Mouse (Mus musculus): ENCODE measurements around the gene Anxa10. TPM values are rescaled to one million over a fixed set of nuclear protein-coding genes. Genes with fewer than 3 reads are reported as not detected.

The Anxa10 gene
- polyA plus RNA-seq (2015; fragmentation: Nextera tagmentation; extraction: Ambion mirVana), result not detected in 2 replicates

GRCm38 (mm10) chr8:62123098-62123497 is at the start of gene Anxa10:
TSS of gene Anxa10 (minus strand) at chr8:62123150.
- Histone ChIP-seq H3K4me1 (replicated peaks) (no peaks in the 10 kb centered on the region), H3K9me3 (replicated peaks) (no peaks in the 10 kb centered on the region), H3K4me3 (no peak within 1 kb of the TSS), H3K9ac (no peak within 1 kb of the TSS), H3K4me2 (no peak within 1 kb of the TSS), H3K36me3 (no peaks in the 10 kb centered on the region), H3K27me3 (no peaks in the 10 kb centered on the region), H3K27ac (no peak within 1 kb of the TSS)
- WGBS, result 78% methylated on average over 2 of the region's 2 CpGs
- ATAC-seq (replicated peaks; ENCODE audit: insufficient number of reproducible peaks, insufficient read depth, low FRiP score, low read depth), result no peak

- H3K4me3 ChIP-seq, result no peak overlapping the region
- 74% methylated on average over 3 of the region's 3 CpGs for whole genome bisulfite sequencing
- no peak overlapping the region for H3K9ac ChIP-seq
- no peaks in the 10 kb centered on the region for H3K36me3 ChIP-seq
- no peak overlapping the region for H3K4me2 ChIP-seq
- H3K4me1 ChIP-seq (replicated peaks), result no peaks in the 10 kb centered on the region
- H3K27ac ChIP-seq, result no peak overlapping the region
- no peaks in the 10 kb centered on the region for H3K27me3 ChIP-seq
- no peak for ATAC-seq (replicated peaks; ENCODE audit: insufficient number of reproducible peaks, insufficient read depth, low FRiP score, low read depth)
- no peaks in the 10 kb centered on the region for H3K9me3 ChIP-seq (replicated peaks)
Measured at GRCm38 (mm10) chr8:62132662-62133366, 9.9 kb upstream of the Anxa10 start.

- Histone ChIP-seq H3K4me3 (no peak overlapping the region), H3K9ac (no peak overlapping the region), H3K9me3 (replicated peaks) (no peaks in the 10 kb centered on the region), H3K4me1 (replicated peaks) (no peaks in the 10 kb centered on the region), H3K36me3 (no peaks in the 10 kb centered on the region), H3K27ac (no peak overlapping the region), H3K4me2 (no peak overlapping the region), H3K27me3 (no peaks in the 10 kb centered on the region)
- 86% methylated on average over 2 of the region's 2 CpGs for WGBS
- no peak for ATAC-seq (replicated peaks; ENCODE audit: insufficient number of reproducible peaks, insufficient read depth, low FRiP score, low read depth)
Measured at GRCm38 (mm10) chr8:62097213-62097612, 25.7 kb downstream of the Anxa10 start.

GRCm38 (mm10) chr8:62081804-62082203 is 41.1 kb downstream of the Anxa10 start:
- ATAC-seq (replicated peaks; ENCODE audit: insufficient number of reproducible peaks, insufficient read depth, low FRiP score, low read depth), result no peak
- H3K4me1 ChIP-seq (replicated peaks), result no peaks in the 10 kb centered on the region
- H3K4me2 ChIP-seq, result no peak overlapping the region
- no peaks in the 10 kb centered on the region for H3K27me3 ChIP-seq
- no peaks in the 10 kb centered on the region for H3K9me3 ChIP-seq (replicated peaks)
- no peaks in the 10 kb centered on the region for H3K36me3 ChIP-seq
- WGBS, result 82% methylated on average over 2 of the region's 2 CpGs
- no peak overlapping the region for H3K4me3 ChIP-seq
- H3K27ac ChIP-seq, result no peak overlapping the region
- no peak overlapping the region for H3K9ac ChIP-seq

GRCm38 (mm10) chr8:62080195-62080802 is 42.7 kb downstream of the Anxa10 start:
- no peak for ATAC-seq (replicated peaks; ENCODE audit: insufficient number of reproducible peaks, insufficient read depth, low FRiP score, low read depth)
- H3K4me3 ChIP-seq, result no peak overlapping the region

GRCm38 (mm10) chr8:62068305-62068704 is 54.6 kb downstream of the Anxa10 start:
- no peak overlapping the region for H3K4me2 ChIP-seq
- H3K4me1 ChIP-seq (replicated peaks), result no peaks in the 10 kb centered on the region
- ATAC-seq (replicated peaks; ENCODE audit: insufficient number of reproducible peaks, insufficient read depth, low FRiP score, low read depth), result no peak
- H3K9me3 ChIP-seq (replicated peaks), result no peaks in the 10 kb centered on the region
- no peaks in the 10 kb centered on the region for H3K36me3 ChIP-seq
- no peaks in the 10 kb centered on the region for H3K27me3 ChIP-seq
- no peak overlapping the region for H3K27ac ChIP-seq
- no peak overlapping the region for H3K9ac ChIP-seq
- no peak overlapping the region for H3K4me3 ChIP-seq

More at GRCm38 (mm10) chr8:62080195-62080802, 42.7 kb downstream of the Anxa10 start:
- Histone ChIP-seq H3K4me2 (no peak overlapping the region), H3K27me3 (no peaks in the 10 kb centered on the region), H3K27ac (no peak overlapping the region), H3K4me1 (replicated peaks) (no peaks in the 10 kb centered on the region), H3K9me3 (replicated peaks) (no peaks in the 10 kb centered on the region), H3K9ac (no peak overlapping the region), H3K36me3 (no peaks in the 10 kb centered on the region)
- WGBS, result 36% methylated on average over 3 of the region's 3 CpGs

GRCm38 (mm10) chr8:62060357-62060756 is 62.6 kb downstream of the Anxa10 start:
- H3K9ac ChIP-seq, result no peak overlapping the region
- no peak overlapping the region for H3K27ac ChIP-seq
- H3K36me3 ChIP-seq, result no peaks in the 10 kb centered on the region
- no peaks in the 10 kb centered on the region for H3K9me3 ChIP-seq (replicated peaks)
- no peak for ATAC-seq (replicated peaks; ENCODE audit: insufficient number of reproducible peaks, insufficient read depth, low FRiP score, low read depth)
- no peaks in the 10 kb centered on the region for H3K27me3 ChIP-seq
- H3K4me3 ChIP-seq, result no peak overlapping the region
- H3K4me2 ChIP-seq, result no peak overlapping the region
- H3K4me1 ChIP-seq (replicated peaks), result no peaks in the 10 kb centered on the region

GRCm38 (mm10) chr8:62046809-62047208 is 76.1 kb downstream of the Anxa10 start:
- H3K9me3 ChIP-seq (replicated peaks), result no peaks in the 10 kb centered on the region
- no peak overlapping the region for H3K4me3 ChIP-seq
- ATAC-seq (replicated peaks; ENCODE audit: insufficient number of reproducible peaks, insufficient read depth, low FRiP score, low read depth), result no peak
- no peak overlapping the region for H3K4me2 ChIP-seq
- H3K36me3 ChIP-seq, result no peaks in the 10 kb centered on the region
- no peaks in the 10 kb centered on the region for H3K4me1 ChIP-seq (replicated peaks)
- no peak overlapping the region for H3K9ac ChIP-seq
- H3K27ac ChIP-seq, result no peak overlapping the region
- WGBS, result 37% methylated on average over 2 of the region's 2 CpGs
- H3K27me3 ChIP-seq, result no peaks in the 10 kb centered on the region

GRCm38 (mm10) chr8:62034351-62034750 is 88.6 kb downstream of the Anxa10 start:
- H3K36me3 ChIP-seq, result no peaks in the 10 kb centered on the region
- H3K4me2 ChIP-seq, result no peak overlapping the region
- H3K4me1 ChIP-seq (replicated peaks), result no peaks in the 10 kb centered on the region
- no peaks in the 10 kb centered on the region for H3K27me3 ChIP-seq
- H3K27ac ChIP-seq, result no peak overlapping the region
- WGBS, result 46% methylated on average over 3 of the region's 3 CpGs
- ATAC-seq (replicated peaks; ENCODE audit: insufficient number of reproducible peaks, insufficient read depth, low FRiP score, low read depth), result no peak
- H3K4me3 ChIP-seq, result no peak overlapping the region
- H3K9ac ChIP-seq, result no peak overlapping the region
- no peaks in the 10 kb centered on the region for H3K9me3 ChIP-seq (replicated peaks)

GRCm38 (mm10) chr8:62014582-62014981 is 108.4 kb downstream of the Anxa10 start:
- Histone ChIP-seq H3K4me1 (replicated peaks) (no peaks in the 10 kb centered on the region), H3K36me3 (no peaks in the 10 kb centered on the region), H3K9ac (no peak overlapping the region), H3K27ac (no peak overlapping the region), H3K9me3 (replicated peaks) (no peaks in the 10 kb centered on the region), H3K4me2 (no peak overlapping the region), H3K4me3 (no peak overlapping the region), H3K27me3 (no peaks in the 10 kb centered on the region)
- ATAC-seq (replicated peaks; ENCODE audit: insufficient number of reproducible peaks, insufficient read depth, low FRiP score, low read depth), result no peak
- WGBS, result 89% methylated on average over 4 of the region's 4 CpGs

GRCm38 (mm10) chr8:62014166-62014565 is 108.8 kb downstream of the Anxa10 start:
- H3K4me2 ChIP-seq, result no peak overlapping the region
- no peaks in the 10 kb centered on the region for H3K36me3 ChIP-seq
- no peak for ATAC-seq (replicated peaks; ENCODE audit: insufficient number of reproducible peaks, insufficient read depth, low FRiP score, low read depth)
- no peak overlapping the region for H3K4me3 ChIP-seq
- H3K4me1 ChIP-seq (replicated peaks), result no peaks in the 10 kb centered on the region
- no peak overlapping the region for H3K27ac ChIP-seq
- no peaks in the 10 kb centered on the region for H3K27me3 ChIP-seq
- no peak overlapping the region for H3K9ac ChIP-seq
- WGBS, result 86% methylated on average over 4 of the region's 4 CpGs
- H3K9me3 ChIP-seq (replicated peaks), result no peaks in the 10 kb centered on the region

Data from heart, embryonic 15.5 days (tissue).